Mouse (Mus musculus) monocyte, adult 59 days (primary cell): Measurements from ENCODE around the gene Vmn2r36. TPM values are rescaled to one million over a fixed set of nuclear protein-coding genes. Genes with fewer than 3 reads are reported as not detected.

ENCODE experiments used
- total RNA-seq, 2 experiments: library from RNA; stranded (reverse); gene quantifications; one replicate each; pipeline ENCODE4 v1.2.4; 2023

Gene Vmn2r36
- total RNA-seq = not detected

DNA sequence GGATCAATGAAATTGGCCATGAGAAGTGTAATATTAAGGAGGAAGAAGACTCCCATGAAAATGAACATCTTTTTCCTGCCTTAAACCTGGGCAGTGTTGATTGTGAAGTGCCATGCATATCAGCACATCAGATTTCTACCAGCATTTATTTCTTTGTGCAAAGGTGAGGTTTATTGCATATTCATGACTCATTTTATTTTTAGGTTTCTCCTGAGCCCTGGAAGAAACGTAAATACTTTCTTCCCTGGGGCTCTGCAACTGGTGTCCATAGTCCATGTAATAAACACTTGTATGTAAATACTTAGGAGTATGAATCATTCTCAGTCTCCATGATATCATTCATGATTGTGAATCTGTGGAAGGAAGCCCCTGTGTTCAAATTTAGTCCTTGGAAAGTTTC lies at the start of gene Vmn2r36:
TSS of gene Vmn2r36 (minus strand) at position 101 of the 400 bp plus-strand sequence.

Other genes with a start within 250 kb of the Vmn2r36 start
- gene Vmn2r34, start 213.0 kb downstream of the Vmn2r36 start, total RNA-seq = not detected
- not detected for gene Vmn2r35, start 82.6 kb downstream of the Vmn2r36 start, total RNA-seq